Mouse (Mus musculus) layer of hippocampus, adult 2 months (tissue): ENCODE measurements at regions not wholly inside any gene's neighbourhood (a gene's known extent, or its start where the extent isn't known, plus 50 kb on each side); places are given as distances from the start of the nearest gene placed in this dataset.
A peak's percentile ranks its signal among the peaks of the same experiment; 100 is the strongest.

Source experiments
- DNase-seq, 2 experiments: peaks; one replicate each; pipeline ENCODE4 v3.0.0; 2022; ENCODE audit warnings: low spot score in 2 of 2
- H3K27ac ChIP-seq: fragments of 200-600 bp; 2 replicates; pipeline ENCODE4 v1.8.1; 2022
- H3K4me3 ChIP-seq: fragments of 200-600 bp; 2 replicates; pipeline ENCODE4 v1.8.1; 2022; ENCODE audit warnings: mild to moderate bottlenecking
- CTCF ChIP-seq: fragments of 200-600 bp; conservative IDR thresholded peaks from 2 replicates; pipeline ENCODE4 v1.8.1; 2022; ENCODE audit warnings: antibody characterized with exemption, mild to moderate bottlenecking, moderate library complexity

DNA sequence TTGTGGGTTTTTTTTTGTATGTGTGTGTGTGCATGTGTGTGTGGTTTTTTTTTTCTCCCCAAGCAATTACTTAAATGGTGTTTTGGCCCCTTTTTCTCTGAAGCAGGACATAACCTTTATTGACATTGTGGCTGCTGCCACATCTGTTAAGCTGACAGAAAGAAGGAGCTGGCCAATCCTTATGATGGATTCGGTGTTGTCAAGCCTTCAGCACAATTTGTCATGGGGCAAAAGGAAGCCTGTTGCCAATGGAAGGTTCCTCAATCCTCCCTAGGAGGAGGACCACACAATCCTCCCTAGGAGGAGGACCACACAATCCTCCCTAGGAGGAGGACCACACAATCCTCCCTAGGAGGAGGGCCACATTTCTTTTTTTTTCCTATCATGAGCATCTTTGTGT lies 371.0 kb downstream of the Nuf2 start:
- TF ChIP-seq CTCF = no peak
- DNase-seq = no peak
- Histone ChIP-seq H3K27ac (no peak overlapping the region), H3K4me3 (no peak overlapping the region)

DNA sequence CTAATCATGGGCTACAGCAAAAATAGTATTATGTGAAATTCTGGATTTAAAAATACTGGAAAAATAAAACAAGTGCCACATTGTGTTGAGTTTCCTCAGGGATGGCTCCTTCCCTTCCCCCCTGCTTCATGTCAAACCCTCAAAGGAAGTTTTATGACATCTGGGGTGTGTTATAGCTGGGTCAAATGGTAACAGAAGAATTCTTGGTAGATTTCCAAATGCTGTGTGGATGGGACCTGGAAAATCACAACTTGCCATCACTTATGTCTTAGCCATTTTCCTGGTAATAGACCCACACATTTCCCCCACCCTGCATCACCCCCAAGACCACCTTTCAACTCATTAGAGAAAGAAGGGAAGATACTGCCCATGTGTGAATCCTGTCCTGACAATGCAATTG lies 371.5 kb downstream of the Nuf2 start:
- Histone ChIP-seq H3K4me3 (no peak overlapping the region), H3K27ac (no peak overlapping the region)
- no peak for TF ChIP-seq CTCF
- no peak for DNase-seq

DNA sequence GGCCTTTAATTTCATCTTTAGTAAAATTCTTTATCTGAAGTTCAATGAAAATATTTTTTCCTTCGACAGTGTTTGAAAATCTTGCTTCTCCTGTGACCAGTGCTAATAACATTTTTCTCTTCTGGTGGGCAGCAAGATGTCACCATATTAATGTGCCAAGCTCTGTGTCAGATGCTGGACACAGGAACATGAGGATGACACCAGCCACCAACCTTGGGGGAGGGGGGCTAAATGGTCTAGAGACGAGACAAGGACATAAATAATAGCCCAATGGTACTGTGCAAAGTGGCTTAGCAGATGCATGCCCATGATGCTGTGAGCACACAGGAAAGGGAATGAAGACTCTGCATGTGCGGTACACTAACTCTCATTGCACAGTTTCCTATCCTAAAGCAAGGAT lies 373.8 kb downstream of the Nuf2 start:
- TF ChIP-seq CTCF = no peak
- DNase-seq = no peak
- no peak overlapping the region for H3K4me3 ChIP-seq
- no peak overlapping the region for H3K27ac ChIP-seq

DNA sequence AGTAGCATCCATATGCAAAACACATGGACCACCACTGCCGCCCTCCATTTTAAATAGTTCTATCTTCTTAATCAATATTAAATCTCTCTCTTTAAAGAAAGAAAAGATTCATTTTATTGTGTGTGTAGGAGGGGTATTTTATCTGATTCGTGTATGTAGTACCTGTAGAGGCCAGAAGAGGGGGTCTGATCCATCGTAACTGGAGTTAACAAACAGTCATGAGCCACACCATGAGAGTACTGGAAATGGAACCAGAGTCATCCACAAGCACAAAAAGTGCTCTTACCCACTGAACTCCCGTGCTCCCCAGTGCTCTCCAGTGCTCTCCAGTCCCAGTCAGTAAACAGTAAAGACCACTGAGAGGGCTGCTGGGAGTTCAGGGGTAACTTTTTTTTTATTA lies 374.4 kb downstream of the Nuf2 start:
- DNase-seq = no peak
- no peak overlapping the region for H3K27ac ChIP-seq
- TF ChIP-seq CTCF = peak; percentile 51
- no peak overlapping the region for H3K4me3 ChIP-seq

DNA sequence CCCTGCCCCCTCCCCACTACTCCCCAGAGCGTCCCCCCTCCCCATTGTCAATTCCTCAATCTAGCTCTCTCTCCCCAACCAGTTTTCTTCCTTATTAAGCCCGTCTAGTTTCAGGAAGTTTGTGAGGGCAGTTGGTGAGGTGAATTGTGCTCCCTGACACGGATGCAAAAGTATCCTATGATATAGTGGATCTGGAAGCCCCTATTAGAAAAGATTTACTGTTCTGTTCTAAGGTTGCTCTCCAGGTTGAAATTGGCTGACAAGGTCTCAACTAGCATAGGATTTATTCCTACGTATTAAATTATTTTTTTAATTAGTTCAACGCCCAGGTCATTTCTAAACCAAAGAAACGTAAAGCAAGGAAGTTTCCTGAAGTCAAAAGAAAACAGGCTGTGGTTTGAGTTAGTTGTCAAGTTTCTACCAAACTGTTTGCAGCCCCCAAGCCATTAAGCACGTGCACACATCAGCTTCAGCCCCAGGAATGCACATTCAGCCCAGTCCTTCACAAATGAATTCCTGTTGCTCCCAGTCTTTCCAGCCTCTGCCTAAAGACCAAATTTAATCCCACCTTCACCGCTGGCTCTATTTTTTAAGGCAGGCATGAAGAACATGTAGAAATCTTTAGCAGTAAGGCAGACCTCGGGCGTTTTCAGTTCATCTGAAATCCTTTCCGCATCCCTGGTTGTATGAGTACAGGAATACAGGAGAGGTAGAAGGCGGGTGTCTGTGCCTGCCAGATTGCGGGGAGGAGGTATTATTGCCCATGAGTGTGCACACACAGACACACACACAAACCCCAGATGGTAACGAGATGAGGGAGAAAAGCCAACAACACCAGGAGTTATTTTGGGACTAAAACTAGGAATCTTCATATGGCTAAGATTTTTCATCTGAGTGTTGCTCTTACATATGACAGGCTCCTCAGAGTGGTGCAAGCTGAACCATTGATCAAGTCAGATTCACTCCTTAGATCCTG lies 375.5 kb downstream of the Nuf2 start:
- peak; percentile 69 to 78 for DNase-seq
- no peak overlapping the region for H3K4me3 ChIP-seq
- no peak for TF ChIP-seq CTCF
- no peak overlapping the region for H3K27ac ChIP-seq

DNA sequence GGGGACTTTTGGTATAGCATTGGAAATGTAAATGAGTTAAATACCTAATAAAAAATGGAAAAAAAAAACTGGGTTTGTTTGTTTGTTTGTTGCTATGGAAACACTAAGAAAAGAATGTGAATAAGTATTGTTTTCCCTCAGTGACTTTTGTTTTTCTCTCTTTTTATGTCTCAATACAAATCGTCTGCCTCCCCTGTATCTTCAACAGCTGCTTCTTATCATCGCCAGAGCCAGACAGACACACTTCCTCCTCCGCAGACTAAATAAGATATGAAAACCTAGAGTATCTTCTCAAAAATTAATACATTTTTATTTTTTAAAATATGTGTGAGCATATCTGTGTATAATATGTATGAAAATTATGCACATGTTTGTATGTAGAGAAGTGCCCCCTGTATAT lies 389.0 kb downstream of the Nuf2 start:
- no peak overlapping the region for H3K4me3 ChIP-seq
- H3K27ac ChIP-seq = no peak overlapping the region
- no peak for DNase-seq
- no peak for TF ChIP-seq CTCF

DNA sequence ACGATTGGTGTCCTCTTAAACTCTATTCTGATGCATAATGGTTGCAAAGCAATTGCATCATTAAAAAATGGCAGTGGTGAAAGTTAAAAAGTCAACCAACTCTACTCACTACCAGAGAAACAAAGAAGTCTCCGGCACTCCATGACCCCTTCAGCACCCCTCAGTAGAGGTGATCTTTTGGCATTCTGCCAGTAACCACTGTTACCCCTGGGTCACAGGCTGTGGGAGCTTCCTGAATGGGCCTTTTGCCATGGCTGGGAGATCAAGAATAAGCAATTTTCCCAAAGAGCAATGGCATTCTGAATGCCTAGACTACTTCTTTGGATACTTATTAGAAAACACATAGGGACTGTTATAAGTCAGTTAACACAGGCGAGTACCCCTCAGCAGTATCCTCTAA lies 391.2 kb downstream of the Nuf2 start:
- Histone ChIP-seq H3K4me3 (no peak overlapping the region), H3K27ac (no peak overlapping the region)
- no peak for TF ChIP-seq CTCF
- DNase-seq = no peak

DNA sequence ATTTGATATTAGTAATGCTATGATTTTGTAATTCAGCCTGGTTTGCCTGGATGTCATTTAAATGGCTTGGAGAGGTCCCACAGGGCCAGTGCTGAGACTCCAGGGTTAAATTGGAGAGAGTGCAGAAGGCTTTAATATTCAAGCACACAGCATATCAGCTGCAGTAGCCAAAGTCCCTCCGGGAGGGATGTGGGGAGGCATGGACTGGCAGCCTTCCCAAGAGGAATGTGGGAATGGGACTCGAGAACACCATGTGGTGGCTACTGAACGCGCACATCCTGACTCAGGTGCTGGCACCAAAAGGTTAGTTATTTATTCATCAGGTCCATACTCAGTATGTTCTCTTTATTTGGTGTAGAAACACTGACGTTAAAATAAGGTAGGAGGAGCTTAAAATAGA lies 391.8 kb downstream of the Nuf2 start:
- no peak overlapping the region for H3K4me3 ChIP-seq
- TF ChIP-seq CTCF = no peak
- H3K27ac ChIP-seq = no peak overlapping the region
- no peak for DNase-seq

DNA sequence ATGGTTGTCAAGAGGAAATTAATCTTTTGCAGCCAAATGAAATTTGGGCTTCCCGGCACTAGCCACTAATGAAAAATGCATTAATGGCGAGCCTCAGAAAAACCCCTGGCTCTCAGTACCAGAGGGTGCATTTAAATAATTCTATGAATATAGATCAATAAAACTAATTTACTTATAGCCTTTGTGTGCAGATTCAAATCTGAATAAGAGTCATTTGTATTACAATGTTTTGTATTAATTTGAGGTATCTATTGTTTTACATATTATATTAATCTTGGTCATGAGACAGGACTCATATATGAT lies 392.1 kb downstream of the Nuf2 start:
- TF ChIP-seq CTCF = no peak
- no peak overlapping the region for H3K4me3 ChIP-seq
- no peak for DNase-seq
- no peak overlapping the region for H3K27ac ChIP-seq

DNA sequence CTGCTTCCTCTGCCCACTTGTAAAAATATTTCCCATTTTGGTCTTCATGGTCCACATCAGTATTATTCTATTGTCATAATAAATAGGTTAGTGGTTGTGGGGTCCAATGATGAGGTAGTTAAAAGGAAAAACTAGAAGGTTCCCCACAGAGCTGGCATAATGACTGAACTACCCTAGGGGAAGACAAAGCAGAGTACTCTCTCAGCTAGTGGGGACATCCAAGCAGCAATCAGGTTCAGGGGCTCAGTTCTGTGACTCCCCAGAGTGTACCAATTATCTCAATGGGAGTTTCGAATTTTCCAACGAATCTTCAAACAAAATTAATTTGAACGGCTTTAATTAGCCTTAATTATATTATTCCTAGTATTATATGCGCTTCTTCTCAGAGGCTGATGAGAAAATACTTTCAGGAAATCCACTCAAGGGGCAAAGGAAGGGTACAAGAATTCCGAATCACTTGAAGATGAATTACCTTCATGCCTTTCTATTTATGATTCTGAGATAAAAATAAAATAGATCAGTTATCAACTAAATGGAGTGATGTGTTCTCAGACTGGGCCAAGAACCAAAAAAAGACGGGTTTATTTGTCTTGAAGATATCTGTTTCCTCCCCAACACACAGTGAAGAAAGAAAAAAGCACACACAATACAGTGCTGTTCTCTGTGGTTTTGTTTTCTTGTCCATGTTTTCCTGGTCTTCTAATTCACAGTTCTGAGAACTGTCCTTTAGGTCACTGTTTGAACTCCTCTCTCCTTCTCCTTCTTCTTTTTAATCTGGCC lies 392.7 kb downstream of the Nuf2 start:
- no peak for DNase-seq
- TF ChIP-seq CTCF = no peak
- no peak overlapping the region for H3K4me3 ChIP-seq
- H3K27ac ChIP-seq = no peak overlapping the region

DNA sequence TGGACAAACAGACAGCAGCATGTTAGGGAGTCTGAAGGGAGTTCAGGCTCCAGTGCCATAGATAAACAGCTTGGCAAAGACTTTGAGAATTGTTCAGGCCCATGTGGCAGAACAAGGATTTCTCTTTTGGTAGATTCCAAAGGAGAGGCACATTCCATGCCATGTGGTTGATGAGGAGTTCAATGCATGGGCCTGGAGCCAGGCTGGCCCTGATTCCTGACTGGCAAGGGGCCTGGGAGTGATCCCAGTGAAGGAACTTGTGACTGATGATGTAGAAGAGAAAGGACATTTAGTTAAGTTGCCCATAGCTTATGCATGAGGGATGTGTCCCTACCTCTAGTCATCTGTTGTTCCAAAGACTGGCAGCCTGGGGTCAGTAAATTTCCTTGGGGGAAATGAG lies 395.7 kb downstream of the Nuf2 start:
- DNase-seq = no peak
- Histone ChIP-seq H3K27ac (no peak overlapping the region), H3K4me3 (no peak overlapping the region)
- no peak for TF ChIP-seq CTCF

DNA sequence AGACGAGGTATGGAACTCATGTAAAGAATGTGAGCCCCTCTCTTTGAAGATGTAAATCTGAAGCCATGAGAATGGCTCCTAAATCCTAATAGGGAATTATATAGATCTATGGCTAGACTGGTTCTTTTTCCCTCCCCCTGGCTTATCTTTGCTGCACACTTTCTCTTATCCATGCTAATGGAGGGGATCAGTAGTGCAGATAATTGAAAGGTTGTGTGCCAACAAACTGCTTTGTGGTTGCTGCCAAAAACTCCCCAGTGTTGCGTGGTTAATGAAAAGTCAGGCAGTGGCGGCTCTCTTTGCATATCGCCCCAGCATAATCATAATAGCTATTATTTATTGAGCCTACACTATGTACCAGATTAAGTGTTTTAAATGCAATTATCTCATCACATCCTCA lies 427.6 kb downstream of the Nuf2 start:
- no peak for TF ChIP-seq CTCF
- DNase-seq = no peak
- no peak overlapping the region for H3K27ac ChIP-seq
- no peak overlapping the region for H3K4me3 ChIP-seq

DNA sequence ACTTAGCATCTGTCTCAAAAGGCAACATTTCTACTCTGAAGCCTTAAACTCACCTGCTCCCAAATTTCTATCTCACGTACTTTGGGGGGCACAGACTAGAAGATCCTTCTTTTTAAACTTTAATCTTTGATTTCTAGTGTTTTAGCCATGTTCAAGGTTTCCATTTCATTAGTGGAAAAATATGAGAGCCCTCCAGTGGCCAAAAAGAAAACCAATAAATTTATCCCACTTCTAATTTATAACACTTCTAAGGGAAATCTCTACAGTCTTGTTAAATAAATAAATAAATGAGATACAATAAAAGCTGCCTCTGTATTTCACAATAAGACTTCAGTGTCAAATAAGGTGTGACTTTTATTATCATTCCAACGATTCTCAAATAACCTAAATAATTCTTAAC lies 428.2 kb downstream of the Nuf2 start:
- Histone ChIP-seq H3K27ac (no peak overlapping the region), H3K4me3 (no peak overlapping the region)
- TF ChIP-seq CTCF = peak; percentile 76
- DNase-seq = no peak

DNA sequence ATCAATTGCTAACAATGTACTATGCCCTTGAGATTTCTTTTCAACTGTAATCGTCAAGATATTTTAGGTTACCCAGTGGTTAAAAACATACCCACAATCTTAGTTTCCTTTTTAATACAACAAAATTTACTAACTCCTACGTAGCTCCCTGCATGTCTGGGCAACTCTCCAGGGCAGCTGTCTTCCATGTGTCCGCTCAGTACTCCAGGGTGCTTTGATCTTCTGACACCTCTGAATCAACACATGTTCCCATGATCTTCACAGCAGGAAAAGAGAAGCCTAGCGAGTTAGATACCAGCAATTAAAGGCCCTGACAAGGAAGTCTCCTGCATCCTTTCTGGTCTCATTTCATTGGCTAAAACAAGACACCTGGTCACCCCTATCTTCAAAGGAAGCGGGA lies 432.0 kb downstream of the Nuf2 start:
- H3K27ac ChIP-seq = no peak overlapping the region
- DNase-seq = no peak
- H3K4me3 ChIP-seq = no peak overlapping the region
- no peak for TF ChIP-seq CTCF
